ENCODE assay signal across 13 mouse cellular contexts in the genomic region with DNA sequence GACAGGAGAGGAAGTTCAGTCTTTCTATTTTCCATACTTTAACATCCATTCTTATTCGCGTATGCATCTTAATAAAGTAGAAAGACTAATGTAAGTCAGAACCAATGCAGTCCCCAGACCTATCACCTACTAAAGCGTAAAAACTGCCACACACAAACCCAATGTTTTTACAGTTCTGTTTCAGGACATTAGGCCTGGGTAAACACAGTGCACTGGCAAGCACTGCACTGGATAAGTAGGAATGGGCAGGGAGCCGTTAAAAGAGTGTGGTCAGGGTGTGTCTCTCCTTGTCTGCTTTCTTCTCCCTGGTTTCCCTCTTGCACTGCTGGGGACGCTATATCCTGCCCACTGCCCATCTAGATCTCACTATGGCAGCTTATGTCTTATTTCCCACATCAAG.
"Had no signal": no experiment of that assay in that cellular context is flagged by ENCODE, and none has a peak within 500 bp of the region (broad histone marks: within the 10 kb centered on the region; RNA-seq: fewer than 3 reads in every experiment).

No protein-coding gene starts in this region.

- H3K4me3 ChIP-seq: layer of hippocampus, adult 2 months; limb, embryonic 12.5 days; midbrain, embryonic 12.5 days had no signal

- H3K36me3 ChIP-seq: limb, embryonic 12.5 days; midbrain, embryonic 12.5 days had no signal

- DNase-seq: kidney, adult 11 months; liver; right cerebral cortex, adult 18-20 months; right cerebral cortex, postnatal 25 days; spleen, adult 18-20 months; thymus, postnatal 14 days had no signal

- ATAC-seq: hindbrain, embryonic 16.5 days; midbrain, embryonic 16.5 days had no signal

- H3K9ac ChIP-seq: limb, embryonic 12.5 days; liver, embryonic 14.5 days; midbrain, embryonic 12.5 days had no signal

- H3K4me1 ChIP-seq: limb, embryonic 12.5 days; midbrain, embryonic 12.5 days had no signal

- H3K27ac ChIP-seq: kidney, postnatal 0 days; layer of hippocampus, adult 2 months; limb, embryonic 12.5 days; liver, embryonic 14.5 days; midbrain, embryonic 12.5 days had no signal

- H3K4me2 ChIP-seq: limb, embryonic 12.5 days; midbrain, embryonic 12.5 days had no signal

- H3K9me3 ChIP-seq: limb, embryonic 12.5 days; midbrain, embryonic 12.5 days had no signal

- H3K27me3 ChIP-seq: limb, embryonic 12.5 days; midbrain, embryonic 12.5 days had no signal
